Mouse (Mus musculus) kidney, adult 2 months (tissue): ENCODE measurements around the gene Rbms1. TPM values are rescaled to one million over a fixed set of nuclear protein-coding genes. Genes with fewer than 3 reads are reported as not detected.

ENCODE experiments used
- DNase-seq: peaks from one replicate; pipeline ENCODE4 v3.0.0; 2021
- H3K27ac ChIP-seq: fragments of 200-500 bp; 2 replicates; pipeline ENCODE4 v1.5.1; 2012; ENCODE audit warnings: low read depth, low read length, control low read depth, inconsistent platforms; ENCODE audit not compliant: insufficient read depth
- H3K27me3 ChIP-seq: fragments of 200-500 bp; replicated peaks from 2 replicates; pipeline ENCODE4 v1.6.1; 2012; ENCODE audit warnings: mild to moderate bottlenecking, moderate library complexity, low read length, inconsistent platforms; ENCODE audit not compliant: control insufficient read depth, insufficient read depth
- H3K36me3 ChIP-seq: fragments of 200-500 bp; 2 replicates; pipeline ENCODE4 v1.6.1; 2012; ENCODE audit warnings: mild to moderate bottlenecking, moderate library complexity, low read length, inconsistent platforms; ENCODE audit not compliant: control insufficient read depth, insufficient read depth
- H3K4me1 ChIP-seq: fragments of 200-500 bp; 2 replicates; pipeline ENCODE4 v1.6.1; 2011; ENCODE audit warnings: low read length; ENCODE audit not compliant: control insufficient read depth, insufficient read depth
- H3K4me3 ChIP-seq: fragments of 200-500 bp; 2 replicates; pipeline ENCODE4 v1.5.1; 2011; ENCODE audit warnings: mild to moderate bottlenecking, low read depth, low read length, control low read depth; ENCODE audit not compliant: insufficient read depth
- CTCF ChIP-seq: fragments of 200-500 bp; conservative IDR thresholded peaks from 2 replicates; pipeline ENCODE4 v1.5.1; 2011; ENCODE audit warnings: low read depth, mild to moderate bottlenecking, control low read depth, low read length, moderate library complexity, mixed read lengths; ENCODE audit not compliant: insufficient read depth, insufficient read length
- POLR2A ChIP-seq: fragments of 200-500 bp; IDR thresholded peaks from one replicate; pipeline ENCODE4 v1.6.1; 2011; ENCODE audit warnings: low read depth, low read length, control low read depth
- WGBS: fragments of 180-500 bp; shearing (Covaris S2); methylation state at CpG from one replicate; pipeline ENCODE4 v1.1.7; 2018; 5-methylcytosine and 5-hydroxymethylcytosine counted together
- polyA plus RNA-seq: library from polyadenylated mRNA; depleted of rRNA; stranded (reverse); fragments of >200 nt; gene quantifications from 2 replicates; pipeline ENCODE4 v1.2.3, GENCODE M21; 2012

Rbms1 gene
- polyA plus RNA-seq, 1 experiment = 73.8 TPM

- peak overlapping the region; percentile 99 for H3K4me3 ChIP-seq
- 1% methylated on average over 60 of the region's 64 CpGs for WGBS
- peak; percentile 91 for DNase-seq
- TF ChIP-seq CTCF (no peak), POLR2A (no peak)
- H3K27me3 ChIP-seq = no peaks in the 10 kb centered on the region
- peak overlapping the region; percentile 99 for H3K27ac ChIP-seq
- H3K36me3 ChIP-seq = no peaks in the 10 kb centered on the region
- H3K4me1 ChIP-seq = peaks cover 9% of the 10 kb centered on the region; the same call in 1 of the 2 replicates
These were observed 856 bp downstream of the Rbms1 start for GRCm38 (mm10) chr2:60962001-60962670.

- H3K4me1 ChIP-seq = peaks cover 9% of the 10 kb centered on the region; the same call in 1 of the 2 replicates
- H3K27ac ChIP-seq = peak overlapping the region; percentile 45
- WGBS = 38% methylated on average over 5 of the region's 5 CpGs
- H3K36me3 ChIP-seq = no peaks in the 10 kb centered on the region
- H3K27me3 ChIP-seq = no peaks in the 10 kb centered on the region
- TF ChIP-seq CTCF (no peak), POLR2A (no peak)
- peak overlapping the region; percentile 99 for H3K4me3 ChIP-seq
- DNase-seq = peak; percentile 37
These were observed 1.7 kb downstream of the Rbms1 start for GRCm38 (mm10) chr2:60961281-60961680.

- H3K36me3 ChIP-seq = no peaks in the 10 kb centered on the region
- H3K27me3 ChIP-seq = no peaks in the 10 kb centered on the region
- WGBS = 48% methylated on average over 3 of the region's 3 CpGs
- no peak for DNase-seq
- H3K27ac ChIP-seq = no peak overlapping the region
- no peak for TF ChIP-seq POLR2A
- no peak for TF ChIP-seq CTCF
- no peak overlapping the region for H3K4me3 ChIP-seq
- no peaks in the 10 kb centered on the region for H3K4me1 ChIP-seq
These were observed 14.8 kb downstream of the Rbms1 start for GRCm38 (mm10) chr2:60948241-60948640.

GRCm38 (mm10) chr2:60947817-60948216, 15.2 kb downstream of the Rbms1 start:
- Histone ChIP-seq H3K27me3 (no peaks in the 10 kb centered on the region), H3K4me3 (no peak overlapping the region), H3K27ac (no peak overlapping the region), H3K4me1 (no peaks in the 10 kb centered on the region), H3K36me3 (no peaks in the 10 kb centered on the region)
- TF ChIP-seq CTCF = no peak
- TF ChIP-seq POLR2A = no peak
- no peak for DNase-seq
- 92% methylated on average over 4 of the region's 4 CpGs for WGBS

- peak; percentile 25 for DNase-seq
- Histone ChIP-seq H3K27me3 (no peaks in the 10 kb centered on the region), H3K4me3 (peak overlapping the region; percentile 38; the same call in 1 of the 2 replicates), H3K4me1 (no peaks in the 10 kb centered on the region), H3K27ac (0 out of 2 replicates have a peak overlapping the region, but pooled peaks have one; percentile 19), H3K36me3 (no peaks in the 10 kb centered on the region)
- WGBS = 20% methylated on average over 8 of the region's 8 CpGs
- no peak for TF ChIP-seq CTCF
These were observed 22.5 kb downstream of the Rbms1 start for GRCm38 (mm10) chr2:60940454-60940961.

DNA sequence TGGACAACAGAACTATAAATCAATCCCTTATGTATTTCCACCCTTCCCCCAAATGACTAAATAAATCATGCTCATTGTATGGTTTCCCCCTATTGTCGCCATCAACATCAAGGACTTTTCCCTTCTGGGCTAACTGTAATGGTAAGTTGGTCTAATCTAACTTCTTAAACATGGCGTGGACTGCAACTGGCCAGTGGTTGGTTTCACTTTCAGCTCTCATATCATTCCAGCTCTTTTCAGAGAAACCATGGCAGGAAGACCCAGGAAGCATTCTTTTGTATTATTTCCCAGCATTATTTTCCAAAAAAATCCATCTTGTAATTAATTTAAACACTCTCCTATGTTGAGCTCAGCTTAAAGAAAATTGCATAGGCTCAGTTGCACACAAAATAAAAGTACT, 23.0 kb downstream of the Rbms1 start:
- 52% methylated on average over 2 of the region's 2 CpGs for WGBS
- Histone ChIP-seq H3K27ac (no peak overlapping the region), H3K4me3 (no peak overlapping the region)

GRCm38 (mm10) chr2:60936910-60937309, 26.1 kb downstream of the Rbms1 start:
- H3K36me3 ChIP-seq = no peaks in the 10 kb centered on the region
- TF ChIP-seq POLR2A (no peak), CTCF (no peak)
- WGBS = 96% methylated on average over 14 of the region's 14 CpGs
- H3K4me1 ChIP-seq = no peaks in the 10 kb centered on the region
- no peak overlapping the region for H3K4me3 ChIP-seq
- DNase-seq = no peak
- no peaks in the 10 kb centered on the region for H3K27me3 ChIP-seq
- H3K27ac ChIP-seq = no peak overlapping the region

More for the DNA sequence above, 23.0 kb downstream of the Rbms1 start:
- Histone ChIP-seq H3K27me3 (no peaks in the 10 kb centered on the region), H3K4me1 (no peaks in the 10 kb centered on the region), H3K36me3 (no peaks in the 10 kb centered on the region)
- peak; percentile 36 for DNase-seq
- TF ChIP-seq POLR2A (no peak), CTCF (no peak)

DNA sequence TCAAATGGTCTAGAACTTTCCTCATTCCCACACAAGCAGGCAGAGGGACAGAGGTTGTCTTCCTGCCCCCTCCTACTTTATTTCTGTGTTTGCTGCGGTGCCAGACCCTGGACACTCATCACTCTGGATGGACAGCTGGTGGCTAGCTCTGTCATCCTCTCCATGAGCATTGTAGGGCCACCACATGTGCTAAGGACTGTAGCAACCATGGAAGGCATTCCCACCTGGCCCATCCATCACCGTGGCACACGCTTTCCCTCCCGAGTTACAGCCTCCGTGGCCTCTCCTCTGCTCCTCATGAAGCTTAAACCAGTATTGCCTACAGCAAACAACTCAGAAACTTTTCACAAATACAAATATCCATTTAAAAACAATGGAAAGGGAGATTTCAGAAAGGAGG, 34.0 kb downstream of the Rbms1 start:
- Histone ChIP-seq H3K4me3 (no peak overlapping the region), H3K27me3 (no peaks in the 10 kb centered on the region)
- WGBS = 93% methylated on average over 5 of the region's 5 CpGs

More for the DNA sequence above, 34.0 kb downstream of the Rbms1 start:
- no peaks in the 10 kb centered on the region for H3K36me3 ChIP-seq
- DNase-seq = no peak
- no peak overlapping the region for H3K27ac ChIP-seq
- TF ChIP-seq POLR2A (no peak), CTCF (no peak)
- peaks cover 11% of the 10 kb centered on the region for H3K4me1 ChIP-seq
